Mouse (Mus musculus): Measurements from ENCODE around the gene Zscan4d.
"Not testable (repeated sequence)": the region's sequence is repeated elsewhere in the genome, so short reads cannot be mapped to it uniquely, and the experiment has no call there.

The Zscan4d gene

DNA sequence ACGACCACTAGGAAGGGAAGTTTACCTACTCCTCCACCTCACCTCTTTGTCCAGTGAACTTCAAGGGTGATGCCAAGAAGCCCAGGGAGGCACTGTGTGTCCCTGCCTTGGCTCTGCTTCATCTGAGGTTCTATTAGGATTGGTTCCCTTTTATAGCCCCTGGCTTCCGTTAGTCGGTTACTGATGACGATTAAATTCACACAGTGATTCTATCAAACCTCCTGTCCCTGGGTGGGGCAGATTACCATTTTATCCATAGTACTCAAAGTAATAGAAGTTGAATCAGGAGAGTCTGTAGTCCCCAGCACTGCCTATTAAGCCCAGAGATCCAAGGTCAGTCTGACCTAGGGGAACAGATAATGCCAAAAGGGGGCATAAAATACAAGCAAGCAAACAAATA, at the start of gene Zscan4d:
TSS of gene Zscan4d (minus strand) at position 101 of the 400 bp plus-strand sequence.
- DNase-seq (ENCODE audit: low read depth, low spot score), result not testable (repeated sequence)

DNA sequence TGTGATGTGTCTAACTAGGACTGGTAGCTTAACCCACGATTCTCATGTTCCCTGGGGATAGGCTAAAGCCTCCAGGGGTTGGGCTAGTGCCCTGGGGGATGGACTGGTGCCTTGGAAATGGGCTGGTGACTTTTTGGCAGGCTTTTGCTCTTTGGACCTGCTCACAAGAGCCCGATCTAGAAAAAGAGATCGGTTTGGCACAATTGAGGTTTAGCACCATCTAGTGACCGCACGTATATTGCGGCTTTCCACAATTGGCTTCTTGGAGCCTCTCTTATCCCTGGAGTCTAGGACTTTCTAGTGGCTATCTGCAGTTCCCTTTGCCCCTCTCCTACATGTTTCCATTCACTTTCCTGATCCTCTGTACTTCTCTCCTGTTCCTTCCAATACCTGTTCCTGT, 7.9 kb downstream of the Zscan4d start:
- not testable (repeated sequence) for DNase-seq (ENCODE audit: low read depth, low spot score)
